Mouse (Mus musculus) MEL (cell line): Measurements from ENCODE around the gene Ppip5k2. TPM values are rescaled to one million over a fixed set of nuclear protein-coding genes. Genes with fewer than 3 reads are reported as not detected.

ENCODE experiments used
- DNase-seq: peaks from one replicate; pipeline ENCODE4 v3.0.0; 2011; ENCODE audit warnings: low read depth, low spot score
- H3K27ac ChIP-seq: 2 replicates; pipeline ENCODE4 v1.5.1; 2012; ENCODE audit warnings: low read depth, mild to moderate bottlenecking, control low read depth, low read length, moderate library complexity; ENCODE audit not compliant: control insufficient read depth
- H3K27me3 ChIP-seq, 2 experiments: fragments of 150-350 bp in 1 of 2; sonication (generic) in 1 of 2; 2 replicates each; pipeline ENCODE4 v1.6.1; 2012; ENCODE audit warnings: low read length in 2 of 2, mild to moderate bottlenecking in 2 of 2, improper control_type of control experiment in 1 of 2, moderate library complexity in 1 of 2; ENCODE audit not compliant: insufficient read depth in 2 of 2, control insufficient read depth in 1 of 2
- H3K36me3 ChIP-seq, 2 experiments: 2 replicates each; pipeline ENCODE4 v1.6.1; 2012 to 2014; ENCODE audit warnings: low read length in 2 of 2, improper control_type of control experiment in 1 of 2, inconsistent platforms in 1 of 2, mild to moderate bottlenecking in 1 of 2; ENCODE audit not compliant: insufficient read depth in 2 of 2, control insufficient read depth in 1 of 2
- H3K4me1 ChIP-seq, 2 experiments: fragments of 150-350 bp in 1 of 2; sonication (generic) in 1 of 2; 2 replicates each; pipeline ENCODE4 v1.6.1; 2012; ENCODE audit warnings: low read length in 2 of 2, improper control_type of control experiment in 1 of 2, mild to moderate bottlenecking in 1 of 2; ENCODE audit not compliant: insufficient read depth in 2 of 2, control insufficient read depth in 1 of 2
- H3K4me3 ChIP-seq, 2 experiments: fragments of 150-350 bp in 1 of 2; sonication (generic) in 1 of 2; 2 replicates each; pipeline ENCODE4 v1.5.1; 2012; ENCODE audit warnings: low read depth in 2 of 2, low read length in 2 of 2, mild to moderate bottlenecking in 2 of 2, moderate library complexity in 2 of 2, control low read depth in 1 of 2, improper control_type of control experiment in 1 of 2; ENCODE audit not compliant: control insufficient read depth in 1 of 2, insufficient read depth in 1 of 2
- H3K79me2 ChIP-seq: 2 replicates; pipeline ENCODE4 v1.6.1; 2012; ENCODE audit warnings: mild to moderate bottlenecking, low read length, moderate library complexity; ENCODE audit not compliant: control insufficient read depth, poor library complexity, insufficient read depth
- H3K9ac ChIP-seq: 2 replicates; pipeline ENCODE4 v1.6.1; 2012; ENCODE audit warnings: low read depth, mild to moderate bottlenecking, control low read depth, low read length, moderate library complexity; ENCODE audit not compliant: control insufficient read depth, poor library complexity, severe bottlenecking
- H3K9me3 ChIP-seq: fragments of 150-350 bp; sonication (generic); replicated peaks from 2 replicates; pipeline ENCODE4 v1.6.1; 2012; ENCODE audit warnings: mild to moderate bottlenecking, low read length, improper control_type of control experiment, moderate library complexity; ENCODE audit not compliant: insufficient read depth
- CHD1 ChIP-seq: IDR thresholded peaks from 2 replicates; pipeline ENCODE4 v1.6.1; 2012; ENCODE audit warnings: low read depth, mild to moderate bottlenecking, inconsistent platforms, low read length, improper control_type of control experiment
- CHD2 ChIP-seq: IDR thresholded peaks from 2 replicates; pipeline ENCODE4 v1.6.1; 2011; ENCODE audit warnings: low read length, improper control_type of control experiment
- E2F4 ChIP-seq: IDR thresholded peaks from 2 replicates; pipeline ENCODE4 v1.6.1; 2011; ENCODE audit warnings: low read depth, low read length, improper control_type of control experiment, borderline replicate concordance
- ELF1 ChIP-seq: IDR thresholded peaks from 2 replicates; pipeline ENCODE4 v1.6.1; 2014; ENCODE audit warnings: low read depth, mild to moderate bottlenecking, inconsistent platforms, low read length, improper control_type of control experiment, moderate library complexity
- EP300 ChIP-seq, 2 experiments: IDR thresholded peaks; 2 replicates each; pipeline ENCODE4 v1.6.1; 2011; ENCODE audit warnings: improper control_type of control experiment in 2 of 2, low read length in 2 of 2, low read depth in 1 of 2, mild to moderate bottlenecking in 1 of 2
- GABPA ChIP-seq: IDR thresholded peaks from 2 replicates; pipeline ENCODE4 v1.6.1; 2012; ENCODE audit warnings: low read depth, mild to moderate bottlenecking, inconsistent platforms, low read length, improper control_type of control experiment, moderate library complexity
- GATA1 ChIP-seq: IDR thresholded peaks from 2 replicates; pipeline ENCODE4 v1.6.1; 2011; ENCODE audit warnings: low read depth, low read length, improper control_type of control experiment
- HCFC1 ChIP-seq: IDR thresholded peaks from 2 replicates; pipeline ENCODE4 v1.6.1; 2012; ENCODE audit warnings: low read depth, mild to moderate bottlenecking, inconsistent platforms, low read length, improper control_type of control experiment, moderate library complexity
- JUND ChIP-seq: IDR thresholded peaks from 2 replicates; pipeline ENCODE4 v1.6.1; 2011; ENCODE audit warnings: low read depth, mild to moderate bottlenecking, improper control_type of control experiment, low read length
- KAT2A ChIP-seq: conservative IDR thresholded peaks from 2 replicates; pipeline ENCODE4 v1.6.1; 2012; ENCODE audit warnings: low read depth, low read length, improper control_type of control experiment, inconsistent platforms
- MAX ChIP-seq: IDR thresholded peaks from 2 replicates; pipeline ENCODE4 v1.6.1; 2011; ENCODE audit warnings: low read length, improper control_type of control experiment
- MAZ ChIP-seq: IDR thresholded peaks from 2 replicates; pipeline ENCODE4 v1.6.1; 2012; ENCODE audit warnings: low read depth, mild to moderate bottlenecking, inconsistent platforms, low read length, improper control_type of control experiment
- MEF2A ChIP-seq: IDR thresholded peaks from 2 replicates; pipeline ENCODE4 v1.6.1; 2014; ENCODE audit warnings: low read depth, mild to moderate bottlenecking, inconsistent platforms, low read length, improper control_type of control experiment; ENCODE audit not compliant: poor library complexity, insufficient replicate concordance, severe bottlenecking; ENCODE audit errors: extremely low read depth
- MXI1 ChIP-seq: IDR thresholded peaks from 2 replicates; pipeline ENCODE4 v1.6.1; 2011; ENCODE audit warnings: mild to moderate bottlenecking, low read depth, low read length, improper control_type of control experiment
- MYB ChIP-seq: IDR thresholded peaks from 2 replicates; pipeline ENCODE4 v1.6.1; 2011; ENCODE audit warnings: mild to moderate bottlenecking, low read depth, low read length, improper control_type of control experiment
- MYC ChIP-seq: IDR thresholded peaks from 2 replicates; pipeline ENCODE4 v1.6.1; 2011; ENCODE audit warnings: low read depth, mild to moderate bottlenecking, low read length, improper control_type of control experiment, moderate library complexity
- NELFE ChIP-seq: IDR thresholded peaks from 2 replicates; pipeline ENCODE4 v1.6.1; 2011; ENCODE audit warnings: low read depth, low read length, improper control_type of control experiment
- NRF1 ChIP-seq: IDR thresholded peaks from 2 replicates; pipeline ENCODE4 v1.6.1; 2014; ENCODE audit warnings: low read depth, mild to moderate bottlenecking, inconsistent platforms, low read length, improper control_type of control experiment, moderate library complexity; ENCODE audit not compliant: poor library complexity, insufficient read depth, severe bottlenecking
- POLR2AphosphoS2 ChIP-seq: IDR thresholded peaks from 2 replicates; pipeline ENCODE4 v1.6.1; 2011; ENCODE audit warnings: low read length, improper control_type of control experiment
- POLR2AphosphoS5 ChIP-seq: IDR thresholded peaks from 2 replicates; pipeline ENCODE4 v1.6.1; 2012; ENCODE audit warnings: low read depth, borderline replicate concordance, mild to moderate bottlenecking, inconsistent platforms, low read length, moderate library complexity, mixed read lengths
- RAD21 ChIP-seq: IDR thresholded peaks from 2 replicates; pipeline ENCODE4 v1.6.1; 2011; ENCODE audit warnings: mild to moderate bottlenecking, low read depth, low read length, improper control_type of control experiment
- RCOR1 ChIP-seq: IDR thresholded peaks from 2 replicates; pipeline ENCODE4 v1.6.1; 2012; ENCODE audit warnings: low read depth, mild to moderate bottlenecking, inconsistent platforms, low read length, improper control_type of control experiment
- SIN3A ChIP-seq: IDR thresholded peaks from 2 replicates; pipeline ENCODE4 v1.6.1; 2012; ENCODE audit warnings: low read length, improper control_type of control experiment, inconsistent platforms
- SMC3 ChIP-seq: IDR thresholded peaks from 2 replicates; pipeline ENCODE4 v1.6.1; 2011; ENCODE audit warnings: low read depth, low read length, improper control_type of control experiment
- TBP ChIP-seq: IDR thresholded peaks from 2 replicates; pipeline ENCODE4 v1.8.0; 2011; ENCODE audit warnings: low read depth, low read length, improper control_type of control experiment
- UBTF ChIP-seq: IDR thresholded peaks from 2 replicates; pipeline ENCODE4 v1.6.1; 2012; ENCODE audit warnings: low read depth, mild to moderate bottlenecking, inconsistent platforms, low read length, improper control_type of control experiment, moderate library complexity, borderline replicate concordance; ENCODE audit not compliant: insufficient read depth
- USF2 ChIP-seq, 2 experiments: IDR thresholded peaks; 2 replicates each; pipeline ENCODE4 v1.6.1; 2011 to 2012; ENCODE audit warnings: improper control_type of control experiment in 2 of 2, low read length in 2 of 2, borderline replicate concordance in 1 of 2, inconsistent platforms in 1 of 2, low read depth in 1 of 2, mild to moderate bottlenecking in 1 of 2; ENCODE audit not compliant: insufficient read depth in 1 of 2
- ZNF384 ChIP-seq: IDR thresholded peaks from 2 replicates; pipeline ENCODE4 v1.6.1; 2012; ENCODE audit warnings: low read depth, mild to moderate bottlenecking, inconsistent platforms, low read length, improper control_type of control experiment
- polyA plus RNA-seq, 2 experiments: library from polyadenylated mRNA; stranded (reverse) in 1 of 2; unstranded in 1 of 2; fragments of >175 nt in 1 of 2; fragments of >200 nt in 1 of 2; gene quantifications; 2 replicates each; pipeline versions ENCODE4 v1.2.1 to v1.2.4; 2012; ENCODE audit warnings: low replicate concordance in 2 of 2, low read depth in 1 of 2; ENCODE audit not compliant: insufficient read length in 2 of 2, insufficient read depth in 1 of 2, missing spikeins in 1 of 2
- total RNA-seq: library from RNA; depleted of rRNA; stranded (reverse); fragments of 300-350 nt; gene quantifications from 2 replicates; pipeline ENCODE4 v1.2.3, GENCODE M21; 2012

Gene Ppip5k2
- total and polyA plus RNA-seq, 3 experiments: 47.2 to 651 (median 60.7) TPM

- TF ChIP-seq NRF1 (no peak), E2F4 (0 out of 2 replicates have a peak, but pooled peaks have one; percentile 7), SIN3A (0 out of 2 replicates have a peak, but pooled peaks have one; percentile 63), MYB (no peak), RAD21 (no peak)
Measured at GRCm38 (mm10) chr1:97769294-97769903, 812 bp downstream of the Ppip5k2 start (continued).

- Histone ChIP-seq H3K9me3 (no peaks in the 10 kb centered on the region), H3K27me3 (no peaks in the 10 kb centered on the region), H3K36me3 (peaks cover under 1 to 44% of the 10 kb centered on the region in 2 experiments; a peak in 3 of 4 replicates), H3K4me1 (peaks cover 15 to 39% of the 10 kb centered on the region in 2 experiments), H3K27ac (peak overlapping the region; percentile 68), H3K9ac (peak overlapping the region; percentile 84), H3K79me2 (peaks cover 53% of the 10 kb centered on the region), H3K4me3 (peak overlapping the region; percentile 77 to 97)
- TF ChIP-seq MAX: no peak; the same call in 1 of the 2 replicates
- TF ChIP-seq UBTF: 0 out of 2 replicates have a peak, but pooled peaks have one; percentile 69
- TF ChIP-seq CHD1: no peak
- TF ChIP-seq JUND: no peak
- TF ChIP-seq GATA1: no peak
- peak; percentile 26; the same call in 1 of the 2 replicates for TF ChIP-seq ELF1
- TF ChIP-seq EP300 (IDR thresholded peaks at IDR 0.05; ENCODE audit: low read depth in 1 of 2, low read length in 2 of 2): 0 out of 4 replicates have a peak, but pooled peaks have one; percentile 4 to 18
- TF ChIP-seq RCOR1: no peak
- TF ChIP-seq ZNF384: peak; percentile 81
- TF ChIP-seq USF2 (IDR thresholded peaks at IDR 0.05; ENCODE audit: borderline replicate concordance in 1 of 2, insufficient read depth in 1 of 2, low read depth in 1 of 2, low read length in 2 of 2): no peak
- peak; percentile 14; the same call in 1 of the 2 replicates for TF ChIP-seq MYC
- no peak for DNase-seq
Measured at GRCm38 (mm10) chr1:97768906-97769293, 1.3 kb downstream of the Ppip5k2 start.

GRCm38 (mm10) chr1:97768089-97768488 lies 2.1 kb downstream of the Ppip5k2 start:
- peaks cover 55% of the 10 kb centered on the region for H3K79me2 ChIP-seq
- peak overlapping the region; percentile 38 to 97; a peak in 3 of 4 replicates for H3K4me3 ChIP-seq
- H3K27me3 ChIP-seq: no peaks in the 10 kb centered on the region
- no peaks in the 10 kb centered on the region for H3K9me3 ChIP-seq
- DNase-seq: peak; percentile 43
- peaks cover 9 to 36% of the 10 kb centered on the region in 2 experiments; a peak in 3 of 4 replicates for H3K36me3 ChIP-seq
- peak overlapping the region; percentile 84; the same call in 1 of the 2 replicates for H3K9ac ChIP-seq
- peaks cover 9 to 33% of the 10 kb centered on the region in 2 experiments for H3K4me1 ChIP-seq
- no peak overlapping the region for H3K27ac ChIP-seq
- TF ChIP-seq MAZ (no peak), CHD2 (no peak), HCFC1 (no peak), GABPA (no peak), MXI1 (peak; percentile 56), POLR2AphosphoS5 (no peak), KAT2A (no peak), TBP (no peak), NELFE (no peak), MAX (no peak), POLR2AphosphoS2 (no peak), SMC3 (no peak), UBTF (no peak), MEF2A (no peak), CHD1 (0 out of 2 replicates have a peak, but pooled peaks have one; percentile 11), EP300 (IDR thresholded peaks at IDR 0.05; ENCODE audit: low read depth in 1 of 2, low read length in 2 of 2) (peak in 1 of 2 experiments; percentile 37; a peak in 1 of 4 replicates)
